8 mouse cellular contexts compared by ENCODE assay signal in the genomic region with DNA sequence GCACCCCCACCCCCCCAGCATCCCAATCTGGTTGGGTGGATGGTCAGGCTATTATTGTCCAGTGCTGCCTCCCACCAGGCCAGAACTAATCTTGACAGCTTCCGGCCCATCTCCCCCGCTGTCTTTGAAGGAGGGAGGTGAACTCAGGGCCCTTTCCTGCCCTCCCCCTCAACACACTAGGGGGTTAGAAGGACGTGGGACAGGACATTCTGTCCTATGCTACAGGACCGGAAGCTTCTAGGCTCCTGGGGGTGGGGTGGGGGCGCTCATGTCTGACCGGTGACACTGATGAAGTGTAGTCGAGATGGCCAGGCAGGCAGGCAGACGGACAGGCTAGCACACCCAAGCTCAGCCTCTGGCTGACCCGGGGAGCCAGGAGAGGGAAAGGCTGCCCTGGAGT. TPM values are rescaled to one million over a fixed set of nuclear protein-coding genes. Genes with fewer than 3 reads are reported as not detected.
DNase-seq lines count a peak whose midpoint lies in the region; ATAC-seq and TF ChIP-seq lines count a peak whose summit lies in the region.

No protein-coding gene starts in this region.

- H3K4me1 ChIP-seq in lung, postnatal 0 days (ENCODE audit: insufficient read depth, low read depth, low read length) = peaks cover 28% of the 10 kb centered on the region

- no peak overlapping the region for H3K4me2 ChIP-seq in lung, postnatal 0 days (replicated peaks; ENCODE audit: low read depth, low read length)

- H3K4me3 ChIP-seq in lung, postnatal 0 days (ENCODE audit: low read depth, low read length) = no peak overlapping the region

- no peaks in the 10 kb centered on the region for H3K36me3 ChIP-seq in lung, postnatal 0 days (ENCODE audit: insufficient read depth, low read length)

- H3K27me3 ChIP-seq in lung, postnatal 0 days (replicated peaks; ENCODE audit: insufficient read depth, low read length) = no peaks in the 10 kb centered on the region

- no peaks in the 10 kb centered on the region for H3K9me3 ChIP-seq in lung, postnatal 0 days (ENCODE audit: low read length)

- DNase-seq in adrenal gland, adult 2 months = peak; percentile 78
- DNase-seq in adrenal gland, adult 18-20 months (ENCODE audit: low spot score in 2 of 2) = no peak
- DNase-seq in gastrocnemius, postnatal 25 days = peak; percentile 72
- DNase-seq in kidney, adult 9 months = peak; percentile 82
- peak; percentile 96 for DNase-seq in lung, postnatal 0 days (ENCODE audit: low spot score)
- no peak for DNase-seq in cerebellum, adult 18-20 months

- peak overlapping the region; percentile 91 for H3K27ac ChIP-seq in lung, postnatal 0 days (ENCODE audit: low read length)

- H3K9ac ChIP-seq in lung, postnatal 0 days (replicated peaks; ENCODE audit: low read depth) = no peak overlapping the region

- peak; percentile 27; the same call in 1 of the 2 replicates for TF ChIP-seq CTCF in lung, postnatal 0 days (IDR thresholded peaks at IDR 0.05)

- ATAC-seq in lung, postnatal 0 days = peak; percentile 94
- ATAC-seq in inflammation-experienced regulatory T-cells, adult 6 months = no peak
- no peak for ATAC-seq in megakaryocyte progenitor cell, adult 5-6 weeks (replicated peaks; ENCODE audit: poor library complexity)

- WGBS in lung, postnatal 0 days = 32% methylated on average over 9 of the region's 9 CpGs

- TF ChIP-seq EP300 in lung, postnatal 0 days (IDR thresholded peaks at IDR 0.05) = peak; percentile 100

RNA-seq across cellular contexts. Expression of a gene that starts 55.4 kb away (rescaled TPM):
- total RNA-seq in adrenal gland, adult 2 months (2021) = 100 to 1,000 TPM in 1 of 2 experiments, 10 to 100 TPM in 1; 96.8 to 142 TPM
- polyA plus RNA-seq in adrenal gland, adult 2 months (2012; rRNA removed) = 155 and 228 TPM in 2 replicates
- total RNA-seq in adrenal gland, adult 18-20 months (2021) = 100 to 1,000 TPM in 1 of 2 experiments, 10 to 100 TPM in 1; 70.0 to 160 TPM
- 1 to 10 TPM; 5.2 to 7.3 TPM for total RNA-seq in gastrocnemius, postnatal 25 days (2021)
- polyA plus RNA-seq in lung, postnatal 0 days (2015; fragmentation: Nextera tagmentation; extraction: Ambion mirVana) = 92.8 and 116 TPM in 2 replicates
- polyA plus RNA-seq in inflammation-experienced regulatory T-cells, adult 6 months (2017; shearing (Covaris generic)) = 1 to 10 TPM; 1.2 to 2.9 (median 1.5) TPM
- total RNA-seq in megakaryocyte progenitor cell, adult 5-6 weeks (2015) = 10.0 and 10.3 TPM in 2 replicates
- 14.5 and 14.7 TPM in 2 replicates for total RNA-seq in megakaryocyte progenitor cell, adult 5-6 weeks (2017)

Comparison
In these comparisons a context has a peak if more than half of its experiments do, and no peak if none do; other contexts are left out.
1. DNase-seq: peak in adrenal gland, adult 2 months (single experiment), gastrocnemius, postnatal 25 days (single experiment), kidney, adult 9 months (single experiment) and lung, postnatal 0 days (single experiment); none in adrenal gland, adult 18-20 months (0 of 2) and cerebellum, adult 18-20 months (0 of 2).
2. RNA of a gene that starts 55.4 kb away (total RNA-seq): 70.0 to 160 TPM in adrenal gland, adult 18-20 months and 96.8 to 142 TPM in adrenal gland, adult 2 months; 10.0 to 14.7 TPM in megakaryocyte progenitor cell, adult 5-6 weeks and 5.2 to 7.3 TPM in gastrocnemius, postnatal 25 days; every median in the first group is over 4 times any median in the second.